Mouse (Mus musculus) stomach, postnatal 0 days (tissue): ENCODE results near the gene Hnrnpl. TPM values are rescaled to one million over a fixed set of nuclear protein-coding genes. Genes with fewer than 3 reads are reported as not detected.

Experiments
- ATAC-seq: fragments of 200-750 bp; cut with Nextera tagmentation; 2 replicates; pipeline ENCODE4 v1.8.0; 2017; ENCODE audit not compliant: low FRiP score, low TSS enrichment
- DNase-seq: peaks from one replicate; pipeline ENCODE4 v3.0.0-alpha.2; 2016; ENCODE audit warnings: low spot score
- H3K27ac ChIP-seq: fragments of 300-500 bp; sonication (generic); replicated peaks from 2 replicates; pipeline ENCODE4 v1.5.1; 2014; ENCODE audit warnings: mild to moderate bottlenecking, control low read depth
- H3K27me3 ChIP-seq: fragments of 300-500 bp; sonication (generic); 2 replicates; pipeline ENCODE4 v1.6.1; 2014; ENCODE audit warnings: low read length; ENCODE audit not compliant: control insufficient read depth, insufficient read depth
- H3K36me3 ChIP-seq: fragments of 300-500 bp; sonication (generic); 2 replicates; pipeline ENCODE4 v1.6.1; 2014; ENCODE audit warnings: low read length, mixed read lengths; ENCODE audit not compliant: control insufficient read depth, insufficient read depth
- H3K4me1 ChIP-seq: fragments of 300-500 bp; sonication (generic); replicated peaks from 2 replicates; pipeline ENCODE4 v1.6.1; 2014; ENCODE audit warnings: antibody characterized with exemption; ENCODE audit not compliant: control insufficient read depth, insufficient read depth
- H3K4me2 ChIP-seq: fragments of 300-500 bp; sonication (generic); replicated peaks from 2 replicates; pipeline ENCODE4 v1.6.1; 2014; ENCODE audit warnings: low read depth, mild to moderate bottlenecking, control low read depth, moderate library complexity
- H3K4me3 ChIP-seq: fragments of 300-500 bp; sonication (generic); 2 replicates; pipeline ENCODE4 v1.5.1; 2014; ENCODE audit warnings: low read depth, low read length, control low read depth
- H3K9ac ChIP-seq: fragments of 300-500 bp; sonication (generic); 2 replicates; pipeline ENCODE4 v1.6.1; 2014; ENCODE audit warnings: mild to moderate bottlenecking, low read length, control low read depth, mixed read lengths
- H3K9me3 ChIP-seq: fragments of 300-500 bp; sonication (generic); 2 replicates; pipeline ENCODE4 v1.6.1; 2016; ENCODE audit warnings: low read length; ENCODE audit not compliant: control insufficient read depth
- CTCF ChIP-seq: IDR thresholded peaks from 2 replicates; pipeline ENCODE4 v1.5.1; 2016; ENCODE audit warnings: antibody characterized with exemption, low read depth, mild to moderate bottlenecking, moderate library complexity
- EP300 ChIP-seq: optimal IDR thresholded peaks from 2 replicates; pipeline ENCODE3; 2016; ENCODE audit warnings: antibody characterized with exemption
- WGBS: fragments of 180-500 bp; shearing (Covaris S2); extraction: QIAGEN DNeasy Blood & Tissue Kit; methylation state at CpG from one replicate; pipeline ENCODE4 v1.1.7; 2014; 5-methylcytosine and 5-hydroxymethylcytosine counted together
- polyA plus RNA-seq: library from polyadenylated mRNA; unstranded; fragments of >200 nt; fragmentation: Nextera tagmentation; extraction: Ambion mirVana; gene quantifications from 2 replicates; pipeline ENCODE4 v1.2.1, GENCODE M21; 2015

The Hnrnpl gene
- polyA plus RNA-seq, 1 experiment from 2014 or later = 156 TPM

- no peak for TF ChIP-seq EP300
- TF ChIP-seq CTCF = no peak
- H3K27ac ChIP-seq = peak overlapping the region; percentile 75
- no peak overlapping the region for H3K4me3 ChIP-seq
- ATAC-seq (no peak), DNase-seq (no peak)
- H3K4me1 ChIP-seq = no peaks in the 10 kb centered on the region
- no peaks in the 10 kb centered on the region for H3K9me3 ChIP-seq
- no peak overlapping the region for H3K4me2 ChIP-seq
- no peak overlapping the region for H3K9ac ChIP-seq
- peaks cover 57% of the 10 kb centered on the region for H3K36me3 ChIP-seq
- 65% methylated on average over 12 of the region's 12 CpGs for WGBS
- no peaks in the 10 kb centered on the region for H3K27me3 ChIP-seq
Measured at GRCm38 (mm10) chr7:28820358-28821260, 12.3 kb downstream of the Hnrnpl start.

GRCm38 (mm10) chr7:28821261-28821831 lies 13.0 kb downstream of the Hnrnpl start:
- Histone ChIP-seq H3K4me2 (no peak overlapping the region), H3K9ac (no peak overlapping the region), H3K4me3 (no peak overlapping the region), H3K9me3 (no peaks in the 10 kb centered on the region), H3K4me1 (no peaks in the 10 kb centered on the region), H3K27ac (peak overlapping the region; percentile 75), H3K36me3 (peaks cover 50% of the 10 kb centered on the region), H3K27me3 (no peaks in the 10 kb centered on the region)
- DNase-seq (peak; percentile 57), ATAC-seq (no peak)
- 55% methylated on average over 10 of the region's 10 CpGs for WGBS
- TF ChIP-seq CTCF (no peak), EP300 (no peak)

- Histone ChIP-seq H3K9ac (no peak overlapping the region), H3K27ac (no peak overlapping the region), H3K27me3 (no peaks in the 10 kb centered on the region), H3K9me3 (no peaks in the 10 kb centered on the region), H3K4me1 (no peaks in the 10 kb centered on the region), H3K36me3 (peaks cover 40% of the 10 kb centered on the region), H3K4me3 (no peak overlapping the region), H3K4me2 (no peak overlapping the region)
- WGBS = 63% methylated on average over 1 of the region's 1 CpGs
- TF ChIP-seq EP300 (no peak), CTCF (no peak)
- no peak for ATAC-seq
- DNase-seq = peak; percentile 16
Measured at GRCm38 (mm10) chr7:28822556-28822955, 14.2 kb downstream of the Hnrnpl start.

- Histone ChIP-seq H3K4me3 (no peak overlapping the region), H3K9ac (no peak overlapping the region), H3K27ac (peak overlapping the region; percentile 96), H3K27me3 (no peaks in the 10 kb centered on the region), H3K4me2 (no peak overlapping the region), H3K36me3 (peaks cover 34% of the 10 kb centered on the region), H3K4me1 (no peaks in the 10 kb centered on the region), H3K9me3 (no peaks in the 10 kb centered on the region)
- WGBS = 48% methylated on average over 10 of the region's 10 CpGs
- TF ChIP-seq CTCF (no peak), EP300 (no peak)
- ATAC-seq (no peak), DNase-seq (peak; percentile 25)
Measured at GRCm38 (mm10) chr7:28822993-28823903, 14.9 kb downstream of the Hnrnpl start.

- Histone ChIP-seq H3K27me3 (no peaks in the 10 kb centered on the region), H3K27ac (peak overlapping the region; percentile 96), H3K9me3 (no peaks in the 10 kb centered on the region), H3K4me2 (no peak overlapping the region), H3K4me3 (no peak overlapping the region), H3K9ac (no peak overlapping the region), H3K4me1 (no peaks in the 10 kb centered on the region), H3K36me3 (peaks cover 30% of the 10 kb centered on the region)
- ATAC-seq (no peak), DNase-seq (no peak)
- WGBS = 36% methylated on average over 2 of the region's 2 CpGs
- TF ChIP-seq EP300 = no peak
- TF ChIP-seq CTCF = no peak
Measured at GRCm38 (mm10) chr7:28823932-28824331, 15.6 kb downstream of the Hnrnpl start.
